11 mouse cellular contexts compared by ENCODE assay signal in the genomic region with DNA sequence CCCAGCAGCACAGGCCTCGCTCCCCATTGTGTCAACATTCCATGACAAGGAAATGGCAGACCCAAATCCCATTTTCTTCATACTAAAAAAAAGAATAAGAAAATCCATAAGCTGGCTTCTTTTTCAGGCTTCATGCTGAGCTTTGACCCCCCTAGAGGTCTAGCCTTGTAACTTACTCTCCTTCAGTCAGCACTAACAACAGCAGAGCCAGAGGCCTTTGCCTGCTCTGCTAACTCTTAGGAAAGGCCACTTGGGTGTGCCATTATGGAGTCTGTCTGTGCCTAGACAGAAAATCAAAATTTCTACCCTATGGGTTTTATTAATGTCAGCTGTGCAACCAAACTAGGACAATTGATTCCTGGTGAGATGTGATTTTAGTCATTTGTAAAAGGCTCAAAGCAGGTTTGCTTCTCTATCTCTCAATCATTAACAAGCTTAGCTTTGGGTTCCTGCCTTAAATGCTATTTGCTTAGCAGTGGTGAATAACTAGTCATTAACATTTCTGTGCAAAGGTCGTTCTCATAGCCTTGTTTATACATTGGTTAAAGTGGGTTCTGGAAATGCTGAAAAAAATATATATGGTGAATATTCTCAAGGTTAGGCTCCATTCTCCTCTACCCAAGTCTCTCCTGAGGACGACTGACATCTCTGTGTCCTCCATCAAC.
"Had no signal": no experiment of that assay in that cellular context is flagged by ENCODE, and none has a peak within 500 bp of the region (broad histone marks: within the 10 kb centered on the region; RNA-seq: fewer than 3 reads in every experiment).

No protein-coding gene starts in this region.

- H3K27ac ChIP-seq: hindbrain, embryonic 13.5 days; hindbrain, postnatal 0 days; limb, embryonic 12.5 days; lung, embryonic 15.5 days; midbrain, embryonic 12.5 days; neural tube, embryonic 13.5 days; stomach, embryonic 15.5 days had no signal

- DNase-seq: kidney, adult 11 months; layer of hippocampus, adult 9-11 months; retina, postnatal 1 day; right cerebral cortex, postnatal 4 days had no signal

- H3K36me3 ChIP-seq: hindbrain, embryonic 13.5 days; limb, embryonic 12.5 days; lung, embryonic 15.5 days; midbrain, embryonic 12.5 days; neural tube, embryonic 13.5 days; stomach, embryonic 15.5 days had no signal

- H3K9ac ChIP-seq: hindbrain, embryonic 13.5 days; limb, embryonic 12.5 days; lung, embryonic 15.5 days; midbrain, embryonic 12.5 days; neural tube, embryonic 13.5 days; stomach, embryonic 15.5 days had no signal

- H3K4me3 ChIP-seq: hindbrain, embryonic 13.5 days; limb, embryonic 12.5 days; lung, embryonic 15.5 days; midbrain, embryonic 12.5 days; neural tube, embryonic 13.5 days; stomach, embryonic 15.5 days had no signal

- H3K27me3 ChIP-seq: hindbrain, embryonic 13.5 days; limb, embryonic 12.5 days; lung, embryonic 15.5 days; midbrain, embryonic 12.5 days; neural tube, embryonic 13.5 days; stomach, embryonic 15.5 days had no signal

- H3K4me1 ChIP-seq: hindbrain, embryonic 13.5 days; limb, embryonic 12.5 days; lung, embryonic 15.5 days; midbrain, embryonic 12.5 days; neural tube, embryonic 13.5 days; stomach, embryonic 15.5 days had no signal
